Mouse (Mus musculus) stomach, postnatal 0 days (tissue): ENCODE measurements around the gene Clock. TPM values are rescaled to one million over a fixed set of nuclear protein-coding genes. Genes with fewer than 3 reads are reported as not detected.

Experiments
- ATAC-seq: fragments of 200-750 bp; cut with Nextera tagmentation; 2 replicates; pipeline ENCODE4 v1.8.0; 2017; ENCODE audit not compliant: low FRiP score, low TSS enrichment
- DNase-seq: peaks from one replicate; pipeline ENCODE4 v3.0.0-alpha.2; 2016; ENCODE audit warnings: low spot score
- H3K27ac ChIP-seq: fragments of 300-500 bp; sonication (generic); replicated peaks from 2 replicates; pipeline ENCODE4 v1.5.1; 2014; ENCODE audit warnings: mild to moderate bottlenecking, control low read depth
- H3K27me3 ChIP-seq: fragments of 300-500 bp; sonication (generic); 2 replicates; pipeline ENCODE4 v1.6.1; 2014; ENCODE audit warnings: low read length; ENCODE audit not compliant: control insufficient read depth, insufficient read depth
- H3K36me3 ChIP-seq: fragments of 300-500 bp; sonication (generic); 2 replicates; pipeline ENCODE4 v1.6.1; 2014; ENCODE audit warnings: low read length, mixed read lengths; ENCODE audit not compliant: control insufficient read depth, insufficient read depth
- H3K4me1 ChIP-seq: fragments of 300-500 bp; sonication (generic); replicated peaks from 2 replicates; pipeline ENCODE4 v1.6.1; 2014; ENCODE audit warnings: antibody characterized with exemption; ENCODE audit not compliant: control insufficient read depth, insufficient read depth
- H3K4me2 ChIP-seq: fragments of 300-500 bp; sonication (generic); replicated peaks from 2 replicates; pipeline ENCODE4 v1.6.1; 2014; ENCODE audit warnings: low read depth, mild to moderate bottlenecking, control low read depth, moderate library complexity
- H3K4me3 ChIP-seq: fragments of 300-500 bp; sonication (generic); 2 replicates; pipeline ENCODE4 v1.5.1; 2014; ENCODE audit warnings: low read depth, low read length, control low read depth
- H3K9ac ChIP-seq: fragments of 300-500 bp; sonication (generic); 2 replicates; pipeline ENCODE4 v1.6.1; 2014; ENCODE audit warnings: mild to moderate bottlenecking, low read length, control low read depth, mixed read lengths
- H3K9me3 ChIP-seq: fragments of 300-500 bp; sonication (generic); 2 replicates; pipeline ENCODE4 v1.6.1; 2016; ENCODE audit warnings: low read length; ENCODE audit not compliant: control insufficient read depth
- CTCF ChIP-seq: IDR thresholded peaks from 2 replicates; pipeline ENCODE4 v1.5.1; 2016; ENCODE audit warnings: antibody characterized with exemption, low read depth, mild to moderate bottlenecking, moderate library complexity
- EP300 ChIP-seq: optimal IDR thresholded peaks from 2 replicates; pipeline ENCODE3; 2016; ENCODE audit warnings: antibody characterized with exemption
- WGBS: fragments of 180-500 bp; shearing (Covaris S2); extraction: QIAGEN DNeasy Blood & Tissue Kit; methylation state at CpG from one replicate; pipeline ENCODE4 v1.1.7; 2014; 5-methylcytosine and 5-hydroxymethylcytosine counted together
- polyA plus RNA-seq: library from polyadenylated mRNA; unstranded; fragments of >200 nt; fragmentation: Nextera tagmentation; extraction: Ambion mirVana; gene quantifications from 2 replicates; pipeline ENCODE4 v1.2.1, GENCODE M21; 2015

Gene Clock
- polyA plus RNA-seq, 1 experiment from 2014 or later, result 6.7 TPM

GRCm38 (mm10) chr5:76246539-76246938 is 58.1 kb downstream of the Clock start:
- no peak overlapping the region for H3K27ac ChIP-seq
- H3K4me2 ChIP-seq, result no peak overlapping the region
- 0 out of 2 replicates have a peak, but pooled peaks cover 2% of the 10 kb centered on the region for H3K36me3 ChIP-seq
- no peak overlapping the region for H3K4me3 ChIP-seq
- no peaks in the 10 kb centered on the region for H3K9me3 ChIP-seq
- no peaks in the 10 kb centered on the region for H3K4me1 ChIP-seq
- ATAC-seq, result no peak
- no peaks in the 10 kb centered on the region for H3K27me3 ChIP-seq
- TF ChIP-seq CTCF, result no peak
- no peak for TF ChIP-seq EP300
- no peak overlapping the region for H3K9ac ChIP-seq
- DNase-seq, result no peak

GRCm38 (mm10) chr5:76245419-76245818 is 59.2 kb downstream of the Clock start:
- no peak overlapping the region for H3K4me3 ChIP-seq
- no peak for ATAC-seq
- H3K27ac ChIP-seq, result no peak overlapping the region
- H3K9ac ChIP-seq, result no peak overlapping the region
- no peak overlapping the region for H3K4me2 ChIP-seq
- WGBS, result 80% methylated on average over 3 of the region's 3 CpGs
- TF ChIP-seq CTCF (no peak), EP300 (no peak)
- H3K9me3 ChIP-seq, result no peaks in the 10 kb centered on the region
- DNase-seq, result no peak
- 0 out of 2 replicates have a peak, but pooled peaks cover 2% of the 10 kb centered on the region for H3K36me3 ChIP-seq
- no peaks in the 10 kb centered on the region for H3K4me1 ChIP-seq
- H3K27me3 ChIP-seq, result no peaks in the 10 kb centered on the region

GRCm38 (mm10) chr5:76244430-76244829 is 60.2 kb downstream of the Clock start:
- H3K4me3 ChIP-seq, result no peak overlapping the region
- no peak overlapping the region for H3K27ac ChIP-seq
- WGBS, result 96% methylated on average over 10 of the region's 10 CpGs

GRCm38 (mm10) chr5:76243929-76244328 is 60.7 kb downstream of the Clock start:
- Histone ChIP-seq H3K4me1 (no peaks in the 10 kb centered on the region), H3K36me3 (peaks cover 2% of the 10 kb centered on the region; the same call in 1 of the 2 replicates), H3K9me3 (no peaks in the 10 kb centered on the region), H3K4me2 (no peak overlapping the region), H3K4me3 (no peak overlapping the region), H3K9ac (no peak overlapping the region), H3K27me3 (no peaks in the 10 kb centered on the region), H3K27ac (no peak overlapping the region)
- ATAC-seq (no peak), DNase-seq (no peak)
- WGBS, result 98% methylated on average over 4 of the region's 4 CpGs
- no peak for TF ChIP-seq CTCF
- no peak for TF ChIP-seq EP300

More at GRCm38 (mm10) chr5:76244430-76244829, 60.2 kb downstream of the Clock start:
- no peaks in the 10 kb centered on the region for H3K27me3 ChIP-seq
- H3K9ac ChIP-seq, result no peak overlapping the region
- DNase-seq (no peak), ATAC-seq (no peak)
- TF ChIP-seq EP300, result no peak
- TF ChIP-seq CTCF, result no peak
- peaks cover 2% of the 10 kb centered on the region; the same call in 1 of the 2 replicates for H3K36me3 ChIP-seq
- H3K9me3 ChIP-seq, result no peaks in the 10 kb centered on the region
- H3K4me1 ChIP-seq, result no peaks in the 10 kb centered on the region
- no peak overlapping the region for H3K4me2 ChIP-seq

GRCm38 (mm10) chr5:76243274-76243673 is 61.3 kb downstream of the Clock start:
- Histone ChIP-seq H3K4me3 (no peak overlapping the region), H3K4me2 (no peak overlapping the region), H3K4me1 (no peaks in the 10 kb centered on the region), H3K36me3 (peaks cover 2% of the 10 kb centered on the region; the same call in 1 of the 2 replicates), H3K27ac (no peak overlapping the region), H3K27me3 (no peaks in the 10 kb centered on the region), H3K9me3 (no peaks in the 10 kb centered on the region), H3K9ac (no peak overlapping the region)
- DNase-seq (no peak), ATAC-seq (no peak)
- 82% methylated on average over 3 of the region's 3 CpGs for WGBS
- TF ChIP-seq CTCF (no peak), EP300 (no peak)

- H3K9me3 ChIP-seq, result no peaks in the 10 kb centered on the region
- H3K36me3 ChIP-seq, result peaks cover 29% of the 10 kb centered on the region
- H3K27me3 ChIP-seq, result no peaks in the 10 kb centered on the region
- no peak overlapping the region for H3K27ac ChIP-seq
- DNase-seq (no peak), ATAC-seq (no peak)
- H3K4me3 ChIP-seq, result no peak overlapping the region
- WGBS, result 91% methylated on average over 13 of the region's 13 CpGs
- no peak overlapping the region for H3K4me2 ChIP-seq
- no peak for TF ChIP-seq CTCF
- TF ChIP-seq EP300, result no peak
- no peaks in the 10 kb centered on the region for H3K4me1 ChIP-seq
- no peak overlapping the region for H3K9ac ChIP-seq
Measured at GRCm38 (mm10) chr5:76231171-76231855, 73.3 kb downstream of the Clock start.
